Mouse (Mus musculus) ES-E14 (cell line): ENCODE measurements around the gene Aqp7.
A peak's percentile ranks its signal among the peaks of the same experiment; 100 is the strongest.

ENCODE experiments used
- CHD2 ChIP-seq: IDR thresholded peaks from 2 replicates; pipeline ENCODE4 v1.6.1; 2014; ENCODE audit warnings: mild to moderate bottlenecking, low read depth, low read length, inconsistent platforms
- HCFC1 ChIP-seq: IDR thresholded peaks from 2 replicates; pipeline ENCODE4 v1.6.1; 2012; ENCODE audit warnings: low read length, inconsistent platforms, borderline replicate concordance; ENCODE audit not compliant: insufficient read depth
- MAFK ChIP-seq: IDR thresholded peaks from 2 replicates; pipeline ENCODE4 v1.6.1; 2014; ENCODE audit warnings: mild to moderate bottlenecking, low read depth, low read length, inconsistent platforms; ENCODE audit not compliant: insufficient read depth
- ZC3H11A ChIP-seq: IDR thresholded peaks from 2 replicates; pipeline ENCODE4 v1.6.1; 2012; ENCODE audit warnings: low read depth, mild to moderate bottlenecking, inconsistent platforms, low read length, borderline replicate concordance
- ZNF384 ChIP-seq: IDR thresholded peaks from 2 replicates; pipeline ENCODE4 v1.6.1; 2012; ENCODE audit warnings: low read depth, low read length, inconsistent platforms

DNA sequence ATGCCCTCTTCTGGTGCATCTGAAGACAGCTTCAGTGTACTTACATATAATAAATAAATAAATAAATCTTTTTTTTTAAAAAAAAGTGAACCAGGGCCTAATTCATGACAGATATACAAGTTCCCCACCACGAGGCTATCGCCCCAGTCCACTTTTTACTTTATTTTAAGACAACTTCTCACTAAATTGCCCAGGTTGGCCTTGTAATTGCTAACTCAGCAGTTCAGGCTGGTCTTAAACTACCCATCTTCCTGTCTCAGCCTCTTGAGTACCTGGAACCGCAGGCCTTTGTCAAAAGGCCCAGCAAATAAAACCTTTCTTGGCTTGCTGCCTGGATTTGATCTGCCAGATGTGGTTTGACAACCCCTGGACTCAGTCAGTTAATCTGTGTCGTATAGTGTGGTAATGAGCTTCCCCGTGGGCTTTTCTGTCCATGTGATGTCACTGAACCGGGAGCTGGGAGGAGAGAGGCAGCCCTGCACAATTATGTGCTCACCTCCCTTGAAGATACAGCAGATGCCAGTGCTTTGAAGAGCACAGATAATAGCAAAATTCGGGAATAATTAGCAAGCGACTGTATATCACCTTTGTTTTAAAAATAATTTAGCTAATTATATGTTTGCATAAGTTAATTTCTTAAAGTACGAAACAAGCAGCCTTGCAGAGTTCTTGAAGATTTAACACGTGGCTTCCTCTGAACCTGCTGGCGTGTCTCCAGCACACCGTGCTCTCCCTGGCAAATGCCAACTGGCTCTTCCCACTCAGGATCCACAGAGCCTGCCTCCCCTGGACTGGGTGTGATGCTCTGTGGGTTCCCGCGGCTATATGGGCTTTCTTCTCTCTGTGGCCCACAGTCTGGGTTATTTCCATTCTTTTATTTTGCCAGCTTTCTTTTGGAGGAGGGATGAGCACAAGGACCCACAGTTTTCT is 23.8 kb upstream of the Aqp7 start:
- TF ChIP-seq ZC3H11A (no peak), ZNF384 (no peak), CHD2 (no peak), MAFK (peak; percentile 72; the same call in 1 of the 2 replicates), HCFC1 (no peak)
